Mouse (Mus musculus) hematopoietic stem cell, adult 5-6 weeks (primary cell): ENCODE data around the gene Mib2. TPM values are rescaled to one million over a fixed set of nuclear protein-coding genes. Genes with fewer than 3 reads are reported as not detected.

Source experiments
- ATAC-seq, 2 experiments: fragments of 125-278 bp in 1 of 2; replicated peaks in 1 of 2; 2 replicates each; pipeline ENCODE4 v1.8.0; 2016 to 2017; ENCODE audit warnings: inconsistent platforms in 2 of 2, mild to moderate bottlenecking in 2 of 2, moderate number of reproducible peaks in 2 of 2, low read depth in 1 of 2, moderate TSS enrichment in 1 of 2; ENCODE audit not compliant: low FRiP score in 2 of 2, poor library complexity in 2 of 2, severe bottlenecking in 2 of 2, insufficient read depth in 1 of 2, low TSS enrichment in 1 of 2
- total RNA-seq: library from RNA; stranded (forward); fragments of 172-1452, 232-1000 nt; gene quantifications from 2 replicates; pipeline ENCODE4 v1.2.3, GENCODE M21; 2017

The Mib2 gene
- total RNA-seq = 29.1 and 42.8 TPM in 2 replicates

DNA sequence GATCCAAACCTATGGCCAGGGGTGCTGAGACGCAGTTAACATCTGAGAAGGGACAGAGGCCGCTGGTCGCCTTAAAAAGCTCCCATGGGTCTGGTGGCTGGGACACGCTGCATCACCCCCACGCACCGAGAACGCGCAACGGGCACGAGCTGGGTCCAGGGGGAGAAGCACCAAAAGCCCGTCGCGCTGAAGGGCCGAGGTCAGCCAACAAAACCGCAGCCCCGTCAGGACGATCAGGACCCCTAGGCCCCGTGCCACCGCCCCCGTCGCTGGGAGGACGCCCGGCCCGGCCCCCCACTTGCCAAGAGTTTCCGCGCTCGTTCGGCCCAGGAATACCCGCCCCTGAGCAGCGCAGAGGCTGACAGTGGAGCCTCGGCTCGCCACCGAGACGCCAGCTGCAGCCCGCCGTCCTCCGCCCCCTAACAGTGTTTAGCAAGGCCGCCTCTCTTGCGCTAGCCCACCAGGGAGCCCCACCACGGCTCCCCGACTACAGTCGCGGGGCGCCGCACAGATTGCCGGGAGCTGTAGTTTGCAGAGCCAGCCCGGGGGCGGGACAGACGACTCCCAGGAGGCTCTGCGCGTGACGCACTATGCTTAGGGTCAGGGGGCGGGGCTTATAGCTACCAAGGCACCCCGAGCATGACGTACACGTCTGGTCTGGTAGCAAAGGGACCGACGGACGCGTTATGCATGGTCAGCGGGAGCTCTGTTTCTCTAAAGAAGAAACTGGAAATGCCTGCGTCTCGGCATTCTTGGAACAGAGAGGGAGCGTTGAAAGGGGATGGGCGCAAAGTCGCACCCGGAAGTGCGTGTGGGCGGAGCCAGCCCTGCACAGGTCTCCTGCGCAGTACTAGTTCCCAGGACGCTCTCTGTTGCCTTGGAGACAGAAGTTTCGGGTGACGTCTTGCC is at the start of gene Mib2:
Gene Mib2 (minus strand): TSS at position 510 of the 909 bp plus-strand sequence.
- ATAC-seq = peak; percentile 98

DNA sequence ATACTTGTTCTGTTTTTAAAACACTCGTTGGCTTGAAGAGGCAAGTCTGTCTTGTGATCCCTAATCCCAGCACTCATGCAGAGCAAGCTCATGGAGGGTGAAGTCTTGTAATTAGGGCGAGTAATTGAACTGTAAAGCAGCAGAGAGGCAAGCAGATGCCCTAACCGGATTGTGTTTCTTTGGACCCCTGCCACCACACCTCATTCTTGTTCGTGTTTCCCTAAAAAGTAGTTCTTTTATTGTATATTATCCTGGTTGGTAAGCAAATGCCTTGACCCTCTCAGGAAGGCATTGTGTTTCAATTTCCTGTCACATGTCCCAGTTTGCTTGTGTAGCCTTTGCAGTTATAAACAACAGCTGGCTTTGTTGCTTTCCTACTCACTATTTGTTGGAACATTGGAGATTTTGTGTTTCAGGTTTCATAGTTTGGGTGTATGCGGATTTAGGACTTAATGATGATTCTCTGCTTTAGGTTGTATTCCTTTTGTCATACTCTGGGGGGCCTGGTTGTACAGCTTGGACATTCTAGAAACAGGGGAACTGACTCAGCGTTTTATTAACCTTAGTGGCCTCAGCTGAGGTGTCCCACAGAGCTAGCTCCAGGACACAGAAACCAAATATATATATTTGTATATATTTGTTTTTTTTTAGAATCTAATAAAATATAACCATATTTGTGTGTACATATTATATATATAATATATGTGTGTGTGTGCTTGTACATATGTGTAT is 41.7 kb upstream of the Mib2 start:
- ATAC-seq = 0 out of 4 replicates have a peak, but pooled peaks have one; percentile 27 to 41

DNA sequence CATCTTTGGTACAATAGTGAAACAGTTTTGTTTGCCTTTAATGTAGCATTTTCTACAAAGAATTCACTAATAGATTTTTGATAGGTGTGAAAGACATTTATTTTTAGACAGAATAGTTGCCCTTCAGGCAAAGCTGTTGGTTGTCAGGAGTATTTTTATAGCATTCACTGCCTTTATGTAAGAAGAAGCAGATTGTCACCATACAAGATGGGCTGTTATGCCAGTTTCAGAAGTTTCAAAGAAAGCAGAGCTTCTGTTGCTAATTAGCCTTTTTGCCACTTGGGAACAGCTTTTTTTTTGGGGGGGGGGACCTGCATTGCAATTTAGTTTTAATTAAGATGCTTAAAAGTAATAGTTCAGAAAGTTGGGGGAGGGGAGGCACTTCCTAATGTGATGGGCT is 40.0 kb upstream of the Mib2 start:
- ATAC-seq = no peak

DNA sequence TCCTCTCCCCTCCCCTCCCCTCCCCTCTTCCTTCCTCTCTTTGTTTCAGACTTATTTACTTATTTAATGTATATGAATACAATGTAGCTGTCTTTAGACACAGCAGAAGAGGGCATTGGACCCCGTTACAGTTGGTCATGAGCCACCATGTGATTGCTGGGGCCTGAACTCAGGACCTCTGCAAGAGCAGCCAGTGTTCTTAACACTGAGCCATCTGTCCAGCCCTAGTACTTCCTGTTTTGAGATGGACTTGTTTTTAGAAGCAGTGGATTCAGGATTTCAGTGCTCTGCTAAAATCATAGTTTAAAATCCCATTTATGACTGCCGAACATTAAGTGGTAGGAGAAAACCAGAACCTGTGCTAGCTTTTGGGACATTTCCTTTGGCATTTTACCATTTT is 39.6 kb upstream of the Mib2 start:
- ATAC-seq = no peak

DNA sequence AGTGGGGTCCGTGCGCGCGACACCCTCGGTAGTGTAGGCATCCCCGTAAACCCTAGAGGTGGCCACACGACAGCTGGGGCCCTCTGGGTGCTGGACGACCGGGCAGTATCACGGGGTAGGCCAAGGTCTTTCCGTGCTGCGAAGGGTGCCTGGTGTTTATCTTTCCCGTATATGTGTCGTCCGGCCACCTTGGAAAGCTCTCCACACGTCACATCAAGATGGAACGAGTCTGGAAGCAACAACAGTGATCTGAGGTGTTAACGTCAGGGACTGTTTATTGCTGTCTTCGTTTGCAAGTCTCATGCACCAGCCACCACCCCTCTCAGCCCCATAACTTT is 36.6 kb upstream of the Mib2 start:
- ATAC-seq = no peak; a peak in 1 of 4 replicates

DNA sequence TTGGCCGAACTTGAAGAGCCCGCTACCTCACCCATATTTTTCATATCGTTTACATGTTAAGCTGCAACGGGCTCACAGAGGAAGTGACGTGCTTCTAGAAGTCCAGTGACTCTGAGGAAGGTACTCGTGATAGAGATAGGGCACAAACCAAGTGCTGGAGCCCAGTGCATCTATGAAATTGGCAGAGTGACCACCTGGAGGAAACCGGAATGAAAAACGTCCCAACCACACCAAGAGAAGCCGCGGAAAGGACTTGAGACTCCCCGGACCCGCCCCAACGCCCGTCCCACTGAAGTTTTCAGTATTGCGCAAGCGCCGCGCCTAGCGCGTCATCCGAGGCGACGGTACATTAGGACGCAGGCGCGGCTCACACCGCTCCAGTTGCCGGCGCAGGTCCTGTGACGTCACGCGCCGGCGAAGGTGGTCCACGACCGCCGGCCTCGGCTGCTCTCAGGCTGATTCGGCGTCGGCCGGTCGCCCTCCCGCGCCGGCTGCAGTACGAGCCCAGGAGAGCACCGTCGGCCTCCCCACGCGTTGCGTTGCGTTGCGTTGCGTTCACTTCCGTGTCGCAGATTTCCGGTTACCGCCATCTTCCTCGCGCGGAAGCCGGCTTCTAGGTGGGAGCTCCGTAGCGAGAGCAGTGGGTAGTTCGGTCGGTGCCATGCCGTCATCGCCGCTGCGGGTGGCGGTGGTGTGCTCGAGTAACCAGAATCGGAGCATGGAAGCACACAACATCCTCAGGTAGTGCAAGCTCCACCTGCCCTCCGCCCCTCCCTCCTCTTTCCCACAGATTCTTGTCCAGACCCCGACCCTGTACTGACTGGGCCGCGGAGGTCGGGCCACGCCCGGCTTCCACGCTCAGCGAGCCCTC is 36.0 kb upstream of the Mib2 start, which contains the start of gene Ssu72:
Gene Ssu72 (plus strand): TSS at position 80 of the 871 bp plus-strand sequence.
- peak; percentile 88 to 91 for ATAC-seq

DNA sequence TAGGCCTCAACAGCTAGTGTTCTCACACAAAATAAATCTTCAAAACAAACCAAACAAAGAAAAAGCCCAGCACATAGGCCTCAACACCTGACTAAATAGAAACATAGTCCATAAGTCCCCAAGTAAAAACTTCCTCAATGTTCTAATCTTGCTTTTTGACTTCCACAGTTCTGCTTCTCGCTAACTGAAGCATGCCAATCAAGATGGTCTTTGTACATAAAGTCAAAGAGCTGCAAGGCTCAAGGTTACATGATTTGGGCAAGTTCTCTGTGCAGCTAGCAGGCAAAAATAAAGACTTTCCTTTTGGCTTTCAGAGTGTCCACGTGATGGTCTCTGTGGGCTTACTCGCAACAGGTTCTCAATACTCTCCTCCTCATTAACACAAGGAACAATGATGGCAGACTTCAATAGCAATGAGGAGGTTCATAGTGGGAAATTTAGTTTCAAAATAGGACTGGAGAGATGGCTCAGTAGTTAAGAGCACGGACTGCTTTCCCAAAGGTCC is 34.5 kb upstream of the Mib2 start:
- ATAC-seq = no peak

DNA sequence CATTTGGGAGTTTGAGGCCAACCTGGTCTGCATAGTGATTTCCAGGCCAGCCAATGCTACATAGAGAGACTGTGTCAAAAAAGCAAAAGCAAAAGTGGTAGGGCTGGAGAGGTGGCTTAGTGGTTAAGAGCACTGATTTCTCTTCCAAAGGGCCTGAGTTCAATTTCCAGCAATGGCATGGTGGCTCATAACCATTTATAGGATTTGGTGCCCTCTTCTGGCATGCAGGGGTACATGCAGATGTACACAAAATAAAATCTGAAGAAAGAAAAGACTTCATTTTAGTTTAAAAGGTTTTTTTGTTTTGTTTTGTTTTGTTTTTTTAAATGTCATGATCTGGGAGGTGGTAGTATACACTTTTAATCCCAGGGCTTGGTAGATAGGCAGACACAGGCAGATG is 31.4 kb upstream of the Mib2 start:
- no peak for ATAC-seq

DNA sequence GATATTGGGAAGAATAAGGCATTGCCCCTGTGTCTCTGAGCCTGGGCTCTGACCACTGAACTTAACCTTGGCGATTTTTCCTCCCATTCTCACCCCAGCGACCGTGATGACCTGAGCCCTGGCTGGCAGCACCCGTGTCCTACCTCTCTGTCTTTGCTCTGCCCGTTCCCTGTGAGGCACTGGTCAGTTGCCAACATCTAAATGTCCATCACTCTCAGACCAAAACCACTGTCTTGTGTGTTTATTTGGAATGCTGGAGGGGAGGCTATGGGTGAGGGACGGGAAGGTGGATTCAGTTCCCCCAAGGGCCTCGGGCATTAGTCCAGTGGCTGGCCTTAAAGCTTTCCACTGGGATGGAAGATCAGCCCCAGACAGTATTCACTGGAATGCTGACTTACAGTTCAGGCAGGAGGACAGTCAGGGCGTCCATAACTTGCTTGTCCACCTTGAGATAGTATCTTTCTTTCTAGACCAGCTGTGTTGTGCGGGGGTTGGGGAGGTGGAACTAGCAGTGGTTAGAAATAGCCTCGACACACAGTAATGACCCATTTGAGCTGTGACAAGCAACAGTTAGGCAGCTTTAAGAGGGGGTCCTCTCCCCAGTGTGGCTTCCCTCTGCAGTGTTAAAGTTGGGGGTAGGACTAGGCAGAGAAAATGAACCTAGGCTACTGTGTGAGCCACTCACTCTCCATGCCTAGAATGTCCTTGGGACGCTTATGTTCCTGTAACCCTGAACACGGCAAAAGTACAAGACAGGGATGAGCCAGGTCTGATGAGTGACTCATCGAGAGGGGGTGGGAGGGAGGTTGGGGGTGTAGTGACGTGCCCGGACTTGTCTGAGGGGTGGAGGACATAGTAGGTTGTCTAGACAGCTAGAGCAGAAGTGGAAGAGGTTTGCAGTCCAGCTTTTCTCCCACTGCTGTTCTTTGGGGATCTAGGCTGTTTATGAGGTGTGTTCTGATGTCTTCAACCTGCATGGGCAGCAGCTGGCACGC is 27.6 kb upstream of the Mib2 start:
- no peak for ATAC-seq

DNA sequence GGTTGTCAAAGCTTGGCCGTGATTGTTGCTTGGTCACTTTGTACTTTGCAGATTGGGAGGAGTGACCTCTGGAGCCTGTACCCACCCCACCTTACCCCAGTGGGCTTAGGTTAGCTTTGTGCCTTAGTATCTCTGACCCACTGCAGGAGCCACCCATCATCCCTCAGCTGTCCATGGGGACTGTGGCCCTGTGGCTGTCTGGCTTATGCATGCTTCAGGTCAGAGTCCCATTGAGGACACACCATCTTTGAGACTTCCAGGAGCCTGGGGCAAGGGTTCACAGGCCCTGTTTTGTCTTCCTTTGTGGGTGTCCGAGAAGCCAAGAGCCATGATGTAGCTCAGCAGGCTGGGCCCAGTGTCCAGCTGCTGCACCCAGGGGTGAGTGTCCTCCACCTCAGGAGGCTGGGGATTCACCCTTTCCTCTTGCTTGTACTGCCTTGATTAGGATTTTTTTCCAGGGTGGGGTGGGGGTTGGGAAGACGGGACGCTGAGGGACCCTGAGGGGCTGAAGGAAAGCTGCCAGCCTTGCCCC is 26.6 kb upstream of the Mib2 start:
- ATAC-seq = no peak

DNA sequence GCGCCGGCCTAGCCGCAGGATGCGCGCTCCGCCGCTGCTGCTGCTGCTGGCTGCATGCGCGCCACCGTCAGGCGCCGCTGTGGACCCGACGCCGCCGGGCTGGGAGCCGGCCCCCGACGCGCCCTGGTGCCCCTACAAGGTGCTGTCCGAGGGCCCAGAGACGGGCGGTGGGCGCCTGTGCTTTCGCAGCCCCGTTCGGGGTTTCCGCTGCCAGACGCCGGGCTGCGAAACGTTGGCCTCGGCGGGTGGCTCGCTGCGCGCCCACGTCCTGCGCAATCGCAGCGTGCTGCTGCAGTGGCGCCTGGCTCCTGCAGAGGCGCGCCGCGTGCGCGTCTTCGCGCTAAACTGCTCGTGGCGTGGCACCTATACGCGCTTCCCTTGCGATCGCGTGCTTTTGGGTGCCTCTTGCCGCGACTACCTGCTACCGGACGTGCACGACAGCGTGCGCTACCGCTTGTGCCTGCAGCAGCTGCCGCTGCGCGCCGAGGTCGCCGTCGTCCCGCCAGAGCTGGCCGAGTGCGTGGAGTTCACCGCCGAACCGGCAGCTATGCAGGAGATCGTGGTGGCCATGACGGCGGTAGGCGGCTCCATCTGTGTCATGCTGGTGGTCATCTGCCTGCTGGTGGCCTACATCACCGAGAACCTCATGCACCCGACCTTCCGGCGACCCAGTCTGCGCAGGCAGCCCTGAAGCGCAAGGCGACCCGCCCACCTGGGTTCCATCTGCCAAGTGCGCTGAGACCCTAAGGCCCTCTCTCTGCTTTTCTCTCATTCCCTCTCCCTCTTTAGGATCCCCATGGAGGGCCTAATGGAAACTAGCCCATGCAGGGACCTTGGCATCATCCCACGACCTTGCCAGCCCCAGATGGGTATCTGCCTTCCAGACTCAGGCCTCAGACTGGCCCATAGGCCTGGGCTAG is 25.7 kb upstream of the Mib2 start:
- ATAC-seq = peak; percentile 46 to 66; a peak in 3 of 4 replicates

DNA sequence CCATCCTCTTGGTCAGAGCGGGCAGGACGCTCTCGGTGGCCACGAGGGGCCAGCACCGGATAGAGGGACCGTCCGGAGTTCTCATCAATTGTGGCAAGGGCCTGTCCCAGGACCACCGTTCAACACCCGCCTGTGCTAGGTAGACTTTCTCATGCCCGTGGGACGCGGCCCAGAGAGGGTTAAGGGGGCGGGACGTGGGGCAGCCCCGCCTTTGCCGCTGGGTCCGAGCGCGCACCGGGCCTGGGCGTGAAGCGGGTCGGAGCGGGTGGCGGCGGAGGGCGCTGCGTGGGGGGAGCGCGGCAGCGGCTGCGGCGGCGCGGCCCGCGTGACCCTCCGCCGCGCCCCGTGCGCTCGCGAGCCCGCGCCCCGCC is 25.1 kb upstream of the Mib2 start, which contains the start of gene Fndc10:
Gene Fndc10 (plus strand): TSS at position 232 of the 371 bp plus-strand sequence.
- peak in 1 of 2 experiments; percentile 46; a peak in 2 of 4 replicates for ATAC-seq

DNA sequence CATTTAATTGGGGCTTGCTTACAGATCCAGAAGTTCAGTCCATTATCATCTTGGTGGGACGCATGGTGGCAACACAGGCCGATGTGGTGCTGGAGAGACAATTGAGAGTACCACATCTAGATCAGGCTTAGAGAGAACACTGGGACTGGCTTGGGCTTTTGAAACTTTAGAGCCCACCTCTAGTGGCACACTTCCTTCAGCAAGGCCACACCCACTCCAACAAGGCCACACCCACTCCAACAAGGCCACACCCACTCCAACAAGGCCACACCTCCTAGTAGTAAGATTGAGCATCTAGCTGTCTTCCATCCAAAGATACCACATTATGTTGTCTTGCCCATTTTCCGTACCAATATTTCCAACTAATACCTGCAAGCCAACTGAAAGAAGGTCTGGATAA is 23.4 kb upstream of the Mib2 start:
- no peak for ATAC-seq

DNA sequence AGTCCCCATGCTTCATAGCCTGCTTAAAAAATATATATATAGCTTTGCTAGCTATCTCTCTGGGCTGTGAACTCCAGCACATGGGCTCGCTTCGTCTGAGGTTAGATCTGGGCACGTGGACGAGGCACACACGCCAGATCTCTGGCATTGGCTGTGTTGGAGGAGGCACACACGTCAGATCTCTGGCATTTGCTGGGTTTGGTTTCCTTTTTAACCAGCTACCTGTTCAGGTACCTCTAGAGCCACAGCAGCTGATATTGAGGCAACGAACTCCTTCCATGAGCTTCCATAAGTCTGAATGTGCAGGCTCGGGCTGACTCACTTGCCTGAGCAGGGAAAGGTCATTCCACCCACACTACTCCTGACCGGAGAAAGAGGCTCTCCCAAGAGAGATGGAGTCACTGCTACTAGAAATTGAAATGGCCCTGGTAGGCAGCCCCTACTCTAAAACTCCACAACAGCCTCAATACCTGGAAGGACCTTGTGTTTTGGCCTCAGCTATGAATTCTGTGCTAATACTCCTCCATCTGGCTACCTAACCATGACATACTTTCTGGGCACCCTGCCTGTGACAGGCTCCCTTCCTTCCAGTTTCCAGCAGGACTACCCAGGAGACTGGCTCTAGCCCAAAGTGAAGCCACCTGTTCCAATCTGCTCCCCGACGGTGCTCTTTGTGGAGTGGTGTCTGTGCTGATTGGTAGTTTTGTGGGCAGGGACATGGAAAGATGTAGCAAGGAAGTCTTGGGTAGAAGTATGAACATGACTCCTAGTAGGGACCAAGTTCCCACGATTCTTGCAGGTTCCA is 21.8 kb upstream of the Mib2 start:
- ATAC-seq = no peak
